Mouse (Mus musculus): ENCODE data around the gene Dut.

Gene Dut

DNA sequence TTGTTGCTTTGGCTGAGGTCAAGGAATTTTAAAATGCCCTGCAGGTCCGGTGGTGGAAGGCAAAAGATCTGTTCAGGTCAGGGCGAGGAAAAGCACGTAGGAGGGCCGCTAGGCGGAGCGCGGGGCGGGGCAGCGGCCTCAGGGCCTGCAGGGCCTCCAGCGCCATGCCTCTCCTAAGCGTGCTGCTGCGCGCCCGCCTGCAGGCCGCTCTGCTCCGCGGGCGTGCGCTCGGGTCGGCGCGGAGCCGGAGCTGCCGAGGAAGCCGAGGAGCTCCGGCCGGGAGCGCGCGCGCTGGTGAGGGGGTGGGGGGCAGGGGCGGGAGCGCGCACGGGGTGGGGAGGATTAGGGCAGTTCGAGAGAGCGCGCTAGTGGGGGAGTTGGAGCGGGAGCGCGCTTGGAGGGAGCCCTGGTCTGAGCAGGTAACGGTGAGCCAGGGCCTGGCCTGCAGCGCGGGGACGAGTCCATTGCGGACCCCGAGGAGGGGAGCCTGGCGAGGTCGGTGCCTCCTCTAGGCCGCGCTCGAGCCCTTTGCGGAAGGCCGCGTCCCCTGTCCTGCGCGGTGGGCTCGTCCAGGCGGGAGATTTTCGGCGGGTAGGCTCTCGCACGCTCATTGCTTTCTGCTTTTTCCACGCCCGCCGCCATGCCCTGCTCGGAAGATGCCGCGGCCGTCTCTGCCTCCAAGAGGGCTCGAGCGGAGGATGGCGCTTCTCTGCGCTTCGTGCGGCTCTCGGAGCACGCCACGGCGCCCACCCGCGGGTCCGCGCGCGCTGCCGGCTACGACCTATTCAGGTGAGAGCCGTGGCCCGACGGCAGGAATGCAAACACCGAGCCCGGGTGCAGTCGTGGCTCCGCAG lies at the start of gene Dut:
TSS of gene Dut (plus strand) at position 83 of the 854 bp plus-strand sequence.
- DNase-seq (ENCODE audit: low spot score) = peak; percentile 90

DNA sequence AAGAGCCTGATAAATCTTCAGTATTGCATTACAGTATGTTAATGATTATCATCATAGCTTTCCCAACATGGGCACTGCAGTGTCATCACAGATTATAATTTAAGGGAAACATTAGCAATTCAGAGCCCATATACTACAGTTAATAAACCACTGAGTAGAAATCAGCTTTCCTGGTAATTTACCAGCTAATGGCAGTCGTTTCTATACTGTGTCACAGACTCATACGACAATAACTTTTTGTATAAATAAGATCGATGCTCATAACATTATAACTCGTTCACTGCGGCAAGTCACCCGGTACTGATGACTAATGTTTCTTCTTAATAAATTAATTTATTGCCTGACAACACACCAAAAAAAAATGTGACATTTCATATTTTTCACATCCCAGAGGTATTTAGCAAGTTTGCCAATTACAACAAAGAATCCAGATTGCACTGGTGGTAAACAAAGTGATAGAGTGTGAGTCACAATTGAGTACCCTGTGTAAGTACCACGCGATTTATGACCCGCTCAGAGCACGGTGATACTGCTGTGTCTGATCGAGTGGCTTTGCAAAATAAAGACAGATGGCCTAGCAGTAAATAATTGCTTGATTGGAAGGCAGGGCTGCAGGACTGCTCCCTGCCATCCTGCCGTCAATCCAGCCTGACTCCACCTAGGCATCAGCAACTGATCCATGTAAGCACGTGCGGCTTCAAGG lies 37.9 kb upstream of the Dut start:
- DNase-seq (ENCODE audit: low spot score) = no peak

GRCm38 (mm10) chr2:125211831-125212510 lies 35.0 kb upstream of the Dut start:
- no peak for DNase-seq (ENCODE audit: low spot score)

DNA sequence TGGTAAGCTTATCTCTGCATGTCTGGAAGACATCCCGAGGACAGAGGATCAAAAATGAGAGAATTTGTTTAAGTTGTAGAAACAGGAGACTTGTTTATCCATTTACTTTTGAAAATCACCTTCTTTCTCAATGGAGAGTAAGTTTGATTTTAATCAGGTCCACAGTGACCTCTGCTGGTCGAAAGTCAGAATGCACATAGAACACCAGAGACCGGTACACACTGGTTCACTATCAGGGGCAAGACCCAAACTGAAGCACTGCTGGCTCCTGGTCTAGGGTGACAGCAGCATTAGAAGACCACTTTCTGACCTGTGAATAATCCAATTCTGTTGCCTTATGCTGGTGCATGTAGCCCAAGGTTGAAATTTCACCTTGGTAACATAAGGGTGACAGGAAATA lies 32.4 kb upstream of the Dut start:
- DNase-seq (ENCODE audit: low spot score) = peak; percentile 87

GRCm38 (mm10) chr2:125217286-125217685 lies 29.7 kb upstream of the Dut start:
- no peak for DNase-seq (ENCODE audit: low spot score)

GRCm38 (mm10) chr2:125218566-125218965 lies 28.4 kb upstream of the Dut start:
- DNase-seq (ENCODE audit: low spot score) = no peak

DNA sequence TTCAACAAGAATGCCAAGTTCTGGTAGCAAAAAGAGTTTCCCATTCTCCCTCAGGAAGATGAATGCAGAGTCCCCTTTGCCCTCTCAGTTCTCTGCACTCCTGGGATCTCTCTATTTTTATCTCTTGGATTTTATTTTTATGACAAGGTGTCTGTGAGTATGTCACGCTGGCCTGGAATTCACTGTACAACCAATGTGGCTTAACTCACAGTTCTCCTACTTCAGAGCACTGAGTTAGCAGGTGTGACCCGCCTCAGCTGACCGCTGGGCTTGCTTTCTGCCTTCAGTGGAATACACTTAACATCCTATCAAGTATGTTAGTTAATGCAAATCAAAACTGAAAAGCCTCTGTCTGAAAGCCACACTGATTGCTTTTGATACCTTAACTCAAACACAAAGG lies 27.7 kb upstream of the Dut start:
- DNase-seq (ENCODE audit: low spot score) = no peak

DNA sequence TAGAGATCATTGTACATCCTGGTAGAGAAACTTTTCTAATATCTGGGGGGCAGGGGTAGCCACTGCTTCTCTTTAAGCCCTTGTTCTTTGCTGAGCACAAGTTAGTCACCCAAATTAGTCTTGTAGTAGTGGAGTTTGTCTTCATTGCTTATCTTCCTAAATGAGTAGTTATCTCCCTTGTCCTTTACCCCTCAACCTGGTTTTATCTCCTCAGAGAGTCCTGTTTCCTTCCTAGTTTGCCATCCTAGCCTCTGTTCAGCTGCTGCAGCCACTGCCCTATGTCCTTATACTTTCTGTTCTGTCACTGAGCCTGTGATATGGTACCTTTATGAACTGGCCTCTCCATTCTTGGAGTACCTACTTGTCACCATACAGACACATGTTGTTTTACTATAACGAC lies 25.3 kb upstream of the Dut start:
- DNase-seq (ENCODE audit: low spot score) = no peak

- no peak for DNase-seq (ENCODE audit: low spot score)
Observed at GRCm38 (mm10) chr2:125228472-125229409, 18.2 kb upstream of the Dut start.

- DNase-seq (ENCODE audit: low spot score) = no peak
Observed at GRCm38 (mm10) chr2:125232183-125232582, 14.8 kb upstream of the Dut start.

- DNase-seq (ENCODE audit: low spot score) = no peak
Observed at GRCm38 (mm10) chr2:125233537-125233936, 13.5 kb upstream of the Dut start.

- DNase-seq (ENCODE audit: low spot score) = no peak
Observed at GRCm38 (mm10) chr2:125234049-125234448, 12.9 kb upstream of the Dut start.

- no peak for DNase-seq (ENCODE audit: low spot score)
Observed at GRCm38 (mm10) chr2:125245545-125246285, 1.3 kb upstream of the Dut start.

DNA sequence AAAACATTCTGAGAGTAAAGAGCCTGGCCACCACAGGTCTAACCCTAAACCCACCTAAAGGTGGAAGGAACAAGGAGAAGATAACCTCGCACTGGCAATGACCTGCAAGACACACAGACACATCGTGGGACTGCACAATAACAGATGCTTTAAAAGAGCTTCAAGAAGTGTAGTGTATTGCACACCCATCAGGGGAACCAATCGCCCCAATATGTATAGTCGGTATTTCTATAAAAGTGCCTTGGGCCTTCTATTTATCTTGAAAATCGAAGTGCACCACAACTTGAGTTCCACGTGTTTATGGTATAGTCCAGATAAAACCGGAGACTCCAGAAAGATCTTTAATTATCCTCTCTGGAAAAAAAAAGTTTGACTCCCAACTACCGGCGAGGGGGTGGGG lies 321 bp upstream of the Dut start:
- DNase-seq (ENCODE audit: low spot score) = no peak

- no peak for DNase-seq (ENCODE audit: low spot score)
Observed at GRCm38 (mm10) chr2:125247962-125248235, 909 bp downstream of the Dut start.

DNA sequence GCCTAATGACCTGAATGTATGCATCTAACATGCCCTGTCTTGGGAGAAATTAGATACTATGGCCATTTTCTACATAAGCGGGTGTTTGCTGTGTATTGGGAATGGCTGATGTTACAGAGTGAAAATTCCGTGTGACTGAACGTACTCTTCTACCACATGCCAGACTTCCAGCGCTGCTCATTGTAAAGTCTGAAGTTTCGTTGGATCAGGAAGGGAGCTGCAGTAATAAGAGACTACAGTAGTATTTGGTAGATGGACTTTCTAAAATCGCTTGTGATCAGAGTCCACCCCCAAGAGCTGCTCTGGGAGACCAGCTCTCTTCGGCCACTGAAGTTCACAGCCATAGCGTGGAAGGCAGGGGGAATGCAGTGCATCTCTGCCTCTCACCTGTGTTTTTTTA lies 1.3 kb downstream of the Dut start:
- no peak for DNase-seq (ENCODE audit: low spot score)

- no peak for DNase-seq (ENCODE audit: low spot score)
Observed at GRCm38 (mm10) chr2:125249339-125249738, 2.3 kb downstream of the Dut start.

- DNase-seq (ENCODE audit: low spot score) = no peak
Observed at GRCm38 (mm10) chr2:125249874-125250273, 2.9 kb downstream of the Dut start.

GRCm38 (mm10) chr2:125251781-125252180 lies 4.8 kb downstream of the Dut start:
- no peak for DNase-seq (ENCODE audit: low spot score)

- peak; percentile 55 for DNase-seq (ENCODE audit: low spot score)
Observed at GRCm38 (mm10) chr2:125252275-125252674, 5.3 kb downstream of the Dut start.

DNA sequence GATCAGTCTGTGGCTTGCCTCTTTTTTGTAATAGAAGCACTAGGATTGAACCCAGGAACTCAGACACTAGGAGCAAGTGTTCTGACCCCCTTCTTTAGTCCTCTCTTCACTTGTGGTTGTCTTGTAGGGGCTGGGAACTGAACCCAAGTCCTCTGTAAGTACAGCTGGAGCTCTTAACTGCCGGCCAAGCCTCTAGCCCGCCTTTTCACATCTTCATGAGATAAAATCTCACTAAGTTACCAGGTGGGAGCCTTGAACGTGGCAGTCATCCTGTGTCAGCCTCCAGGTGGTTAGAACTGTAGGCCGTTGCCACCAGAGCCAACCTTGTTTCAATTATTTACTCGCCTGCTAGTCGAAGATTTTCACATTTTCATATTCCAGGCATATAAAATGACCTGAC lies 6.7 kb downstream of the Dut start:
- no peak for DNase-seq (ENCODE audit: low spot score)
